Mouse (Mus musculus) intestine, embryonic 15.5 days (tissue): Measurements from ENCODE around the gene Erc2. TPM values are rescaled to one million over a fixed set of nuclear protein-coding genes. Genes with fewer than 3 reads are reported as not detected.

Experiments used
- ATAC-seq: fragments of 200-750 bp; cut with Nextera tagmentation; 2 replicates; pipeline ENCODE4 v1.8.0; 2017; ENCODE audit warnings: moderate TSS enrichment, moderate library complexity
- H3K27ac ChIP-seq: fragments of 300-500 bp; sonication (generic); 2 replicates; pipeline ENCODE4 v1.5.1; 2015; ENCODE audit warnings: mild to moderate bottlenecking, inconsistent platforms
- H3K27me3 ChIP-seq: fragments of 300-500 bp; sonication (generic); replicated peaks from 2 replicates; pipeline ENCODE4 v1.6.1; 2015; ENCODE audit warnings: inconsistent platforms
- H3K36me3 ChIP-seq: fragments of 300-500 bp; sonication (generic); 2 replicates; pipeline ENCODE4 v1.6.1; 2015; ENCODE audit warnings: inconsistent platforms
- H3K4me1 ChIP-seq: fragments of 300-500 bp; sonication (generic); replicated peaks from 2 replicates; pipeline ENCODE4 v1.6.1; 2015; ENCODE audit warnings: inconsistent platforms
- H3K4me2 ChIP-seq: fragments of 300-500 bp; sonication (generic); replicated peaks from 2 replicates; pipeline ENCODE4 v1.6.1; 2015; ENCODE audit warnings: mild to moderate bottlenecking, inconsistent platforms
- H3K4me3 ChIP-seq: fragments of 300-500 bp; sonication (generic); replicated peaks from 2 replicates; pipeline ENCODE4 v1.5.1; 2015; ENCODE audit warnings: inconsistent platforms
- H3K9ac ChIP-seq: fragments of 300-500 bp; sonication (generic); 2 replicates; pipeline ENCODE4 v1.6.1; 2015; ENCODE audit warnings: inconsistent platforms
- H3K9me3 ChIP-seq: fragments of 300-500 bp; sonication (generic); 2 replicates; pipeline ENCODE4 v1.6.1; 2016; ENCODE audit warnings: inconsistent platforms
- WGBS: fragments of 180-500 bp; shearing (Covaris S2); methylation state at CpG from one replicate; pipeline ENCODE4 v1.1.7; 2015; 5-methylcytosine and 5-hydroxymethylcytosine counted together
- polyA plus RNA-seq: library from polyadenylated mRNA; unstranded; fragments of >200 nt; fragmentation: Nextera tagmentation; extraction: Ambion mirVana; gene quantifications from 2 replicates; pipeline ENCODE4 v1.2.1, GENCODE M21; 2015

Gene Erc2
- polyA plus RNA-seq, 1 experiment from 2014 or later = 6.8 TPM

DNA sequence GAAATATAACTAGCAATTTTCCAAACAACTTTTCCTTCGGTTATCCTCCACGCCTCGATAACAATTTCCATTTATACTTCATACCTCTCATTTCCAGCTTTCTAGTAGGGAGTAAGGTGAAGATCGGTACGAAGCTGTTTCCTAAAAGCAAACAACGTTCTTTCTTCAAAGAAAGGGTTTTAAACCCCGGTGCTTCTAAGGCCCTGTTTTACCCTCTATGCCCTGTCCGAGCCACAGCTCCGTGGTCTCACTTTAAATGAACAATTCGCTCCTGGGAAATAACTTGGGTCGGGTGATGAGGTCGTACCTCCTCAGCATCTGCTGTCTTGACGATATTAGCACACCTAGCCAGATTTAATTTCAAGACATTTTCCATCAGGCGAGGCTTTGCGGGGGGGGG is 884.8 kb downstream of the Erc2 start:
- H3K4me2 ChIP-seq = peak overlapping the region; percentile 90
- peak overlapping the region; percentile 71 for H3K4me3 ChIP-seq
- no peaks in the 10 kb centered on the region for H3K36me3 ChIP-seq
- no peak for ATAC-seq
- peak overlapping the region; percentile 95 for H3K27ac ChIP-seq
- under 1% methylated on average over 15 of the region's 15 CpGs for whole genome bisulfite sequencing
- H3K9me3 ChIP-seq = no peaks in the 10 kb centered on the region
- peaks cover 20% of the 10 kb centered on the region; the same call in 1 of the 2 replicates for H3K4me1 ChIP-seq
- peak overlapping the region; percentile 71 for H3K9ac ChIP-seq
- peaks cover 37% of the 10 kb centered on the region for H3K27me3 ChIP-seq

DNA sequence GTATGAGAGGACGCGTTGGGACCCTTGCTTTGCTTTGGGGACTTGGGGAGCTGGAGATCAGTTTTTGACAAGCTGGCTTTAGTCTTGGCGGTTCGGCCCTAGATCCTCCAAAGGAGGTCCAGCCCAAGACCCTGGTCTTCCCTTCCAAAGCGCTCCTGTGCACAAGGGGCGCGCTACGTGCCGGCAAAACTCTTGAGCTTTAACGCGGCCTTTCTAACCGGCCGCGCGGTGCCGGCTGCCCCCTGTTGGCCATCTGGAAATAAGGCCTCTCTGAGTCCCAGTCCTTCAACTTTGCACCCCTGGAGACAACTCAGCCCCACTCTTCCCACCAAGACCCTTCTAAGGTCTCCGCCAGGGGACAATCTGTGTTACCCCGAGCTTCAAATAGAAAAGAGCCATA is 885.2 kb downstream of the Erc2 start:
- H3K4me2 ChIP-seq = peak overlapping the region; percentile 90
- peaks cover 37% of the 10 kb centered on the region for H3K27me3 ChIP-seq
- WGBS = under 1% methylated on average over 18 of the region's 18 CpGs
- no peaks in the 10 kb centered on the region for H3K9me3 ChIP-seq
- H3K4me3 ChIP-seq = peak overlapping the region; percentile 71
- peak; percentile 26 for ATAC-seq
- peaks cover 20% of the 10 kb centered on the region; the same call in 1 of the 2 replicates for H3K4me1 ChIP-seq
- H3K9ac ChIP-seq = peak overlapping the region; percentile 71
- no peaks in the 10 kb centered on the region for H3K36me3 ChIP-seq
- H3K27ac ChIP-seq = peak overlapping the region; percentile 95

DNA sequence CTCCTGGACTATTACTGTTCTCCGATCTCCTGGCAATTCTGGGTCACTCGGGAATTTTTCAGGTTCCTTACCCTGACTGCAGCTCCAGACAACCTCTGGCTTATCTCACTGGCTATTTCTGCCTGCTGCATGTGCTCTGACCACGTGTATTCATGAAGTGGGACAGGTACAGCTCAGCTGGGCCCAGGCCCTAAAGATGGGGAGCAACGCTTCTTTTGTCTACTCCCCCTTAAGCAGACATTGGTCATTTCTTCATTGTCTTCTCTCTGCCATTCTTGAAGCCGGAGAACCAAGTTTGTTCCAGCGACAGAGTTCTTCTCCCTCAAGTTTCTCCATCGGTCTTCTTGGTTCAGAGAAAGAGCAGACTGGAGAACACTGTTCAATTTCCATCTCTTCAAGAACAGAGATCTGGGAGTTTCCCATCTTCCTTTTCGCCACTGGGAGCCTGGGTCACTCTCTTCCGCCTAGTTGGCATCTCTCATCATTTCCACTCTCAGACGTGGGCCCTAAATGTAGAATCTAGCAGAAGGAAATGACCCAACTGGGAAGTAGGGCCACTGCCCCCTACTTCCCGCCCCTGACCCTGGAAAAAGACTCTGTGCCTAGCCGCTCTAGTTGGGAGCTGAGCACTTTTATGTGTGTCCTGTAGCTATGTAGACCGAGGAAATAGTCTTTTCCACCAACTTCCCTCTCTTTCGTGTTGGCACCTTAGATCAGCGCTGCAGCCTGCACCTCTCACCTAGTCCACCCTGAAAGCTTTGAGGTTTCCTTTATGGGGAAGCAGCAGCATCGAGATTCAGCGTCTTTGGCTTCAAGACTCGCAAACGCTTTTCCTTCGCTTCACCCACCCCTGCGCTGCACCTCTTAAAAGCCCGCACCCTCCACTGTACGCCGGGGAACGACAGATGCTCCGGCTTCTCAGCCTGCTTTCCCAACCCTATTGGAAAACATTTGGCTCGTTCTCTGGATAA is 886.3 kb downstream of the Erc2 start:
- Histone ChIP-seq H3K36me3 (no peaks in the 10 kb centered on the region), H3K27ac (no peak overlapping the region), H3K4me2 (peak overlapping the region; percentile 90), H3K4me1 (peaks cover 20% of the 10 kb centered on the region; the same call in 1 of the 2 replicates), H3K4me3 (peak overlapping the region; percentile 71), H3K27me3 (peaks cover 37% of the 10 kb centered on the region), H3K9ac (peak overlapping the region; percentile 71), H3K9me3 (no peaks in the 10 kb centered on the region)
- ATAC-seq = no peak
- WGBS = 23% methylated on average over 27 of the region's 27 CpGs

DNA sequence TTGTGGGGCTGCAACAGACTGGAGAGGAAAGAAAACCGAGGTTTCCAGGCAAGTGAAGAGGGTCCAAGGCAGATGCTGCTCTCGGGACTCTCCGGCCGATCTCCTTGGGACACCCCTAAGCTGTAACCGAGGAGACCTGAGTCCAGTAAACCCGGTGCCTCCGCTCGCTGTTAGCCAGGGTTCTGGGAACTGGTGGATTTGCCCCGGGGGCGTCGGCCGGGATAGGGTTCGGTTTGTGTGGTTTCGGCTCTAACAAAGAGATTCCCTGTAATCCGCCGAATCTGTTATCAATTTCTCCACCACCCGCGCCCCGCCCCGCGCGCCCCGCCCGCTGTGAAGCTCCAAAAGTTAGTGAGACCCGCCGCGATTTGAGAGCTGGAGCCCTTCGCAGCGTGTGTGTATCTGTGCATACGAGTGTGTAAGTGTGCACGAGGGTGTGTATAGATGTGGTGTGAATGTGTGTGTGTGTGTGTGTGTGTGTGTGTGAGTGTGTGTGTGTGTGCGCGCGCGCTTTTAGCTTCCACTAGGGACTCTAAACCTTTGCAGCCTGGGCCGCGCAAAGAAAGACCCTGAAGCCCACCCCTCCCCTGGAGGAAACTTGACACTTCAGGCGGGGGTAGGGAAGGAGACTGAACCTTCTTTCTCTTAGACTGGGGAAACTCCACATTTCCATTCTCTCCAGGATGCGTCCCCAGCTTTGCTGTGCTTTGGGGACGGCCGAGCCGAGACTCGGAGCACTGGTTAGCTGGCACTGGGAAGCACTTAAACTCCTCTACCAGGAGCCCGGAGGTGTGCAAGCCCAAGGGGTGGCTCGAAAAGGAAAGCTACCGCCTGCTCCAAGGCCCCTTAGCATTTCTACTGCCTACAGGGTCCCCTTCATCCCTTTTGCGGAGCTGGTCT is 887.5 kb downstream of the Erc2 start:
- no peaks in the 10 kb centered on the region for H3K36me3 ChIP-seq
- peak overlapping the region; percentile 71 for H3K4me3 ChIP-seq
- H3K9ac ChIP-seq = peak overlapping the region; percentile 48
- H3K4me2 ChIP-seq = peak overlapping the region; percentile 90
- H3K27ac ChIP-seq = peak overlapping the region; percentile 62
- WGBS = 2% methylated on average over 47 of the region's 47 CpGs
- no peaks in the 10 kb centered on the region for H3K9me3 ChIP-seq
- ATAC-seq = no peak
- peaks cover 14% of the 10 kb centered on the region; the same call in 1 of the 2 replicates for H3K4me1 ChIP-seq
- H3K27me3 ChIP-seq = peaks cover 33% of the 10 kb centered on the region

DNA sequence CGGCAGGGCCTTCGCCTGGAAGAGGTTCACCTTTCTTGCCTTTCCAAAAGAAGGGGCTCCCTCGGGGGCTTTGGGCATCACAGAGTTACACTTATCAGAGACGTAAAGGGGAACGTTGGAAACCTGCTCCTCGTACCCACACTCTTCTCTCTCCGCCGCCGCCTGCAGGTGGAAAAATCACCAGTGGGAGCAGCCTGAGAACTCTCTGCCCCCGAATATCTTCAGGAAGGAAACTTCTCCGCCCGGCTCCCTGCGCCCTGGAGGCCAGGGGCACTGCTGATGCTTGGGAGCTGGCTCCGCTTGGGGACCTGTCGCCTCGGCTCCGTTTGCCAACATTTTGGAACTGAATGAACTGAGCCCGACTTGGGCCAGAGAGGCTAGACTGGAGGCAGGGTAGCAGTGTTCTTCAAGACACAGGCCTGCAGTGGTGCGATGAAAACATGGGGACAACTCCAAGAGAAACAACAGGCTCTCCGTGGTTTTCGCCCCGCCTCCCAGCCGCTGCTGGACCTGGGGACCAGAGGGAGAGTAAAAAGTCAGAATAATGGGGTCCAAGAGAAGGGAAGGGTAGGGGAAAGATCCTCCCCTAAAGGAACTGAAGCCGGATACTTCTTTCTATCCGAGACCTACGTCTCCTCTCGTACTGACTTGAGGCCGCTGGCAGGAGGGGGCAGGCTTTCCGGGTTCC is 888.3 kb downstream of the Erc2 start:
- 12% methylated on average over 29 of the region's 29 CpGs for WGBS
- Histone ChIP-seq H3K9me3 (no peaks in the 10 kb centered on the region), H3K4me1 (peaks cover 14% of the 10 kb centered on the region; the same call in 1 of the 2 replicates), H3K9ac (peak overlapping the region; percentile 48), H3K27ac (peak overlapping the region; percentile 62), H3K27me3 (peaks cover 33% of the 10 kb centered on the region), H3K4me2 (peak overlapping the region; percentile 90), H3K4me3 (peak overlapping the region; percentile 71), H3K36me3 (no peaks in the 10 kb centered on the region)
- ATAC-seq = no peak

DNA sequence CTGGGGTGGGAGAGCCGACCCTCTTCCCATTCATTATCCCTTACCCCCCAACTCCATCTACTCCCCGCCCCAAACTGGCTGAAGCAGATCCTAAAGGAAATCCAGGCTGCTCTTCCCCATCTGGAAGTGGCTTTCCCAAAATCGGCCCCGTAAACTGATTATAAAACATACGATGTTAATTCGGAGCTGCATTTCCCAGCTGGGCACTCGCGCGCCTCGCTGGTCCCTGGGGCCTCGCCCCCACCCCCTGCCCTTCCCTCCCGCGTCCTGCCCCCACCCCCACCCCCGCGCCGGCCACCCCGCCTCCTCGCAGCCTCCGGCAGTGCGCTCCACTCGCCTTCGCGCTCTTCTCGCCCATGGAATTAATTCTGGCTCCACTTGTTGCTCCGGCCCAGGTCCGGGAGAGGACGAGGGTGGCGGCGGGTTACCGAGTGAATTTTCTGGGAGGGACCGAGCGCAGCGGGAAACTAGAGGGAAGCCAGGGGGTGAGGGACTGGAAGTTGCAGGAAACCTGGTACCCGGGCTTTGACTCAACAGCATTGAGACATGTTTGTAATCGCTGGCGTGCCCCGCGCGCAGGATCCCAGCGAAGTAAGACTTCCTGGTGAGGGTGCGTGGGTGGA is 888.9 kb downstream of the Erc2 start:
- H3K27ac ChIP-seq = peak overlapping the region; percentile 62
- peaks cover 14% of the 10 kb centered on the region; the same call in 1 of the 2 replicates for H3K4me1 ChIP-seq
- ATAC-seq = no peak
- peak overlapping the region; percentile 71 for H3K4me3 ChIP-seq
- no peaks in the 10 kb centered on the region for H3K9me3 ChIP-seq
- peak overlapping the region; percentile 90 for H3K4me2 ChIP-seq
- 3% methylated on average over 41 of the region's 41 CpGs for WGBS
- peak overlapping the region; percentile 48 for H3K9ac ChIP-seq
- H3K36me3 ChIP-seq = no peaks in the 10 kb centered on the region
- peaks cover 30% of the 10 kb centered on the region for H3K27me3 ChIP-seq

DNA sequence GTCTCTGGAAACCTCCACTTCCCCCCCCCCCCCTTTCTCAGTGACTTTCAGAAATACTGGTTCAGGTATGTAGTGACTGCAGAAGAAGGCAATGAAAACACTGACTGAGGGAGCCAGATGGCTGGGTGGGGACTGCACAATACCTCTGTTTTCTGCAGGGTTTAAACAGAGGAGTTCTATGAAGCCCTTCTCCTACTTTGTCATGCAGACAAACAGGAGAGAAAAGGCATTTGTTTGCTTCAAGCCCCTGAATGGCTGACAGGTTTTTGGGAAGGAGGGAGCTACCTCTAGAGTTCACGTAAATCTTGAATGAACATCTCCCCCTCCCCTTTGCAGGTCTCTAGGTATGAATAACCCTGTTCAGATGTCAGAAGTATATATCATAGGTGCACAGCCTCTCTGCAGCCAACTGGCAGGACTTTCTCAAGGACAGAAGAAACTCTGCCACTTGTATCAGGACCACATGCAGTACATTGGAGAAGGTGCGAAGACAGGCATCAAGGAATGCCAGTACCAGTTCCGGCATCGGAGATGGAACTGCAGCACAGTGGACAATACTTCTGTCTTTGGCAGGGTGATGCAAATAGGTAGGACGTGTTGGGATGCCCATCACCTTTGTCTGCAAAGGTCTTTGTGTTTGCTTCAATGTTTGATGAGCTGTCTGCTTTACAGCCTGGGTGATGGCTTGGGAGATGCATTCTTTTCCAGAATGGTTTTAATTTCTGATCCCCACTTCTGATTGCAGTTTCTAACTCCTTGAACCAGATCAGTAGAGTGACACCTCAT is 890.8 kb downstream of the Erc2 start:
- ATAC-seq = no peak
- WGBS = 82% methylated on average over 5 of the region's 5 CpGs

DNA sequence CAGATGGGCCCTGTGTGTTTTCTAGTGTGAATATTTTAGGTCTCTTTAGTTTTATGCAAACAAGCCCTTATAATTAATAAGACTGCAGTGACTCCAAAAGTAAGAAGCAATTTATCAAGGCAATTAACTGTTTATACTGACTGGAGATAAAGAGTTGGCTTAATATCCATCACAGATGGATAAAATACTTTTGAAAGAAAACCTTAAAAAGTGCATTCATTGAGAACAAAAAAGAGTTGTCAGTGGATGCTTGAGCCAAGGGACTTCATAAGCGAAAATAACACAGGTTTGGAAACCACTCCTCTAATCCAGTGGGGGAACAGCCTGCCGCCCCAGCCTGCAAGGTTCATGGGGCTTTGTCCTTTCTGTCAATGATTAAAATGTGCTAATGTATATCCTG is 891.9 kb downstream of the Erc2 start:
- Histone ChIP-seq H3K4me1 (peaks cover 11% of the 10 kb centered on the region; the same call in 1 of the 2 replicates), H3K27me3 (peaks cover 19% of the 10 kb centered on the region), H3K27ac (no peak overlapping the region), H3K9me3 (no peaks in the 10 kb centered on the region), H3K36me3 (no peaks in the 10 kb centered on the region), H3K4me3 (no peak overlapping the region), H3K9ac (no peak overlapping the region), H3K4me2 (no peak overlapping the region)
- ATAC-seq = no peak
- 58% methylated on average over 2 of the region's 2 CpGs for WGBS

More for the DNA sequence above, 890.8 kb downstream of the Erc2 start:
- Histone ChIP-seq H3K4me1 (peaks cover 11% of the 10 kb centered on the region; the same call in 1 of the 2 replicates), H3K36me3 (no peaks in the 10 kb centered on the region), H3K9ac (no peak overlapping the region), H3K9me3 (no peaks in the 10 kb centered on the region), H3K27ac (no peak overlapping the region), H3K4me2 (peak overlapping the region; percentile 31), H3K27me3 (peaks cover 23% of the 10 kb centered on the region), H3K4me3 (no peak overlapping the region)

DNA sequence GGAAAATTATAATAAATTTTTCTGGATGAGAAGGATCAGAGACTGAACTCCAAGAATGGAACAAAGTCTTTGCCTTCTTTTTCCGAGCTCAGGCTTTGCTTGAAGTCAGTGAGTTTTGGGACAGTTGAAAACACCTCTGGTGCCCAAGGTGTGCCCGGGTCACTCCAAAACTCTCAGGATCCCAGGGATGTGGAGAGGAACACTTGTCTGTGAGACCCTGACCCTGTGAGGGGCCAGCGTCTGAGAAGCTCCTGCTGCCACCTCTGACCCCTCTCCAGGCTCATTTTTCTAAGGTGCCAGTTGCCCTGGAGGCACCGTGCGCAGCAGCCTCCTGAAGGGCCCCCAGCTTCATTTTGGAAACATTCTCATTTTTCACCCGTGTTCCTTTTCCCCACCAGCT is 893.1 kb downstream of the Erc2 start:
- Histone ChIP-seq H3K4me1 (peaks cover 6% of the 10 kb centered on the region; the same call in 1 of the 2 replicates), H3K27ac (no peak overlapping the region), H3K4me3 (no peak overlapping the region), H3K9ac (no peak overlapping the region), H3K27me3 (peaks cover 11% of the 10 kb centered on the region), H3K4me2 (no peak overlapping the region), H3K9me3 (no peaks in the 10 kb centered on the region), H3K36me3 (no peaks in the 10 kb centered on the region)
- no peak for ATAC-seq
- 63% methylated on average over 6 of the region's 6 CpGs for WGBS

DNA sequence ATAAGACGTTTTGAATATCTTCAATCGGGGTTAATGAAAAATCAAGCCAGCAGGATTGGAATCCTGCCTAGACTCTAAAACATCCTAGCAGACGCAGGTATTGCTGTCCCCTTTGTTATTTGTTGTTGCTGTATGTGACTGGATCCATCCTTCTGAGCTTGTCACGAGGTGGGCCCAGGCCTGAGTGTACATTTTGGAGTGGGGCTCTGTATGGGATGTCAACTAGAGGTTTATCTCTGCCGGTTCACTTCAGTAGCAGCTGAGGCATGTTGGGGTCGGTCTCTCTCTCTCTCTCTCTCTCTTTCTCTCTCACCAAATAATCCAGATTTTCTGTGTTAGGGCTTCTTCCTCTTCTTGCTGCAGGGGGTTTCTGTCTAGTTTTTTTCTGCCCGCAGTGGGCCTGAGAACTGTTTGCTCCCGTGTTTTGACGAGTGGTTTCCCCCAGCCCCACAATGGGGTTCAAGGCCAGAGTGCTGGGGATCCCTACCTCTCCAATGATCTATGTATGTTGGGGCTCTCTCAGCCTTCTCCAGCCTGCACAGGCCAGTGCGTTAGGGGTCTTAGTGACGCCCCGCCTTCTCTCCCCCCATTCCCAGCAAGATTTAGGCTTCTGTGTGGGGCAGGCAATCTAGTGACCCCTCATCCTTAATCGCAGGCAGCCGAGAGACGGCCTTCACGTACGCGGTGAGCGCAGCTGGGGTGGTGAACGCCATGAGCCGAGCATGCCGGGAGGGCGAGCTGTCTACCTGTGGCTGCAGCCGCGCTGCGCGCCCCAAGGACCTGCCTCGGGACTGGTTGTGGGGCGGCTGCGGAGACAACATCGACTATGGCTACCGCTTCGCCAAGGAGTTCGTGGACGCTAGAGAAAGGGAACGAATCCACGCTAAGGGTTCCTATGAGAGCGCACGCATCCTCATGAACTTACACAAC is 895.7 kb downstream of the Erc2 start:
- Histone ChIP-seq H3K36me3 (peaks cover 5% of the 10 kb centered on the region; the same call in 1 of the 2 replicates), H3K9ac (no peak overlapping the region), H3K27ac (no peak overlapping the region), H3K9me3 (no peaks in the 10 kb centered on the region), H3K4me3 (no peak overlapping the region), H3K4me1 (no peaks in the 10 kb centered on the region), H3K4me2 (no peak overlapping the region), H3K27me3 (peaks cover 3% of the 10 kb centered on the region; the same call in 1 of the 2 replicates)
- WGBS = 76% methylated on average over 39 of the region's 39 CpGs
- ATAC-seq = no peak
